Mouse (Mus musculus) liver, embryonic 14.5 days (tissue): ENCODE results near the gene Lin7a. TPM values are rescaled to one million over a fixed set of nuclear protein-coding genes. Genes with fewer than 3 reads are reported as not detected.

Source experiments
- ATAC-seq: fragments of 200-750 bp; cut with Nextera tagmentation; 2 replicates; pipeline ENCODE4 v1.8.0; 2017; ENCODE audit warnings: moderate number of reproducible peaks, mild to moderate bottlenecking, moderate library complexity; ENCODE audit not compliant: insufficient read depth
- DNase-seq, 3 experiments: peaks; one replicate each; pipeline ENCODE4 v3.0.0-alpha.2; 2012 to 2013; ENCODE audit warnings: low read depth in 3 of 3, low spot score in 3 of 3
- H3K27ac ChIP-seq: fragments of 300-500 bp; sonication (generic); 2 replicates; pipeline ENCODE4 v1.5.1; 2014; ENCODE audit warnings: moderate library complexity, mild to moderate bottlenecking, control low read depth, inconsistent platforms
- H3K27me3 ChIP-seq: fragments of 300-500 bp; sonication (generic); 2 replicates; pipeline ENCODE4 v1.6.1; 2014; ENCODE audit warnings: mild to moderate bottlenecking, low read length, moderate library complexity; ENCODE audit not compliant: control insufficient read depth, insufficient read depth
- H3K36me3 ChIP-seq: fragments of 300-500 bp; sonication (generic); replicated peaks from 2 replicates; pipeline ENCODE4 v1.6.1; 2014; ENCODE audit warnings: low read depth; ENCODE audit not compliant: control insufficient read depth, insufficient read depth
- H3K4me1 ChIP-seq, 2 experiments: fragments of 200-500 bp in 1 of 2; fragments of 300-500 bp in 1 of 2; sonication (generic) in 1 of 2; replicated peaks; 2 replicates each; pipeline ENCODE4 v1.6.1; 2012 to 2014; ENCODE audit warnings: antibody characterized with exemption in 1 of 2, inconsistent platforms in 1 of 2, low read length in 1 of 2; ENCODE audit not compliant: control insufficient read depth in 2 of 2, insufficient read depth in 2 of 2
- H3K4me2 ChIP-seq: fragments of 300-500 bp; sonication (generic); 2 replicates; pipeline ENCODE4 v1.6.1; 2014; ENCODE audit warnings: low read depth, mild to moderate bottlenecking, control low read depth, moderate library complexity
- H3K4me3 ChIP-seq, 2 experiments: fragments of 200-500 bp in 1 of 2; fragments of 300-500 bp in 1 of 2; sonication (generic) in 1 of 2; 2 replicates each; pipeline ENCODE4 v1.5.1; 2012 to 2014; ENCODE audit warnings: low read depth in 2 of 2, low read length in 2 of 2, mild to moderate bottlenecking in 2 of 2, control low read depth in 1 of 2, inconsistent platforms in 1 of 2, moderate library complexity in 1 of 2; ENCODE audit not compliant: insufficient read depth in 1 of 2
- H3K9ac ChIP-seq: fragments of 300-500 bp; sonication (generic); replicated peaks from 2 replicates; pipeline ENCODE4 v1.6.1; 2014; ENCODE audit warnings: mild to moderate bottlenecking, control low read depth, moderate library complexity
- H3K9me3 ChIP-seq: fragments of 300-500 bp; sonication (generic); 2 replicates; pipeline ENCODE4 v1.6.1; 2016; ENCODE audit warnings: low read length, mixed read lengths; ENCODE audit not compliant: control insufficient read depth
- CTCF ChIP-seq: IDR thresholded peaks from 2 replicates; pipeline ENCODE4 v1.5.1; 2016; ENCODE audit warnings: antibody characterized with exemption, low read depth, control low read depth
- EP300 ChIP-seq: IDR thresholded peaks from 2 replicates; pipeline ENCODE4 v1.6.1; 2016; ENCODE audit warnings: antibody characterized with exemption, low read depth
- WGBS: fragments of 180-500 bp; shearing (Covaris S2); extraction: QIAGEN DNeasy Blood & Tissue Kit; methylation state at CpG from one replicate; pipeline ENCODE4 v1.1.7; 2014; ENCODE audit not compliant: insufficient replicate concordance; 5-methylcytosine and 5-hydroxymethylcytosine counted together
- polyA plus RNA-seq, 2 experiments: library from polyadenylated mRNA; depleted of rRNA in 1 of 2; stranded (reverse) in 1 of 2; unstranded in 1 of 2; fragments of >200 nt; fragmentation: Nextera tagmentation in 1 of 2; extraction: Ambion mirVana in 1 of 2; gene quantifications; 2 replicates each; pipeline versions ENCODE4 v1.2.1 to v1.2.3; 2012 to 2014

The Lin7a gene
- polyA plus RNA-seq, 2 experiments, result 0.39 to 0.88 TPM

- Histone ChIP-seq H3K9ac (no peak overlapping the region), H3K9me3 (no peaks in the 10 kb centered on the region), H3K27ac (no peak overlapping the region), H3K4me2 (no peak overlapping the region), H3K4me1 (no peaks in the 10 kb centered on the region), H3K27me3 (no peaks in the 10 kb centered on the region), H3K4me3 (no peak overlapping the region), H3K36me3 (no peaks in the 10 kb centered on the region)
- no peak for TF ChIP-seq CTCF
- 53% methylated on average over 2 of the region's 2 CpGs for WGBS
- DNase-seq, result no peak
- no peak for ATAC-seq
These were observed 34.4 kb upstream of the Lin7a start for GRCm38 (mm10) chr10:107237076-107237475.

GRCm38 (mm10) chr10:107237736-107238135 is 33.8 kb upstream of the Lin7a start:
- H3K9me3 ChIP-seq, result no peaks in the 10 kb centered on the region
- TF ChIP-seq EP300 (no peak), CTCF (no peak)
- no peak for ATAC-seq

GRCm38 (mm10) chr10:107238151-107238860 is 33.2 kb upstream of the Lin7a start:
- H3K4me3 ChIP-seq, result no peak overlapping the region
- H3K9ac ChIP-seq, result no peak overlapping the region
- DNase-seq, result no peak
- H3K36me3 ChIP-seq, result no peaks in the 10 kb centered on the region
- no peak overlapping the region for H3K4me2 ChIP-seq
- no peak for ATAC-seq
- H3K9me3 ChIP-seq, result no peaks in the 10 kb centered on the region
- TF ChIP-seq CTCF, result no peak
- no peaks in the 10 kb centered on the region for H3K4me1 ChIP-seq
- H3K27me3 ChIP-seq, result no peaks in the 10 kb centered on the region
- no peak overlapping the region for H3K27ac ChIP-seq
- WGBS, result 53% methylated on average over 2 of the region's 2 CpGs

More at GRCm38 (mm10) chr10:107237736-107238135, 33.8 kb upstream of the Lin7a start:
- H3K36me3 ChIP-seq, result no peaks in the 10 kb centered on the region
- H3K9ac ChIP-seq, result no peak overlapping the region
- H3K4me2 ChIP-seq, result no peak overlapping the region
- no peak overlapping the region for H3K4me3 ChIP-seq
- no peak for DNase-seq
- no peaks in the 10 kb centered on the region for H3K4me1 ChIP-seq
- no peak overlapping the region for H3K27ac ChIP-seq
- no peaks in the 10 kb centered on the region for H3K27me3 ChIP-seq
- WGBS, result 62% methylated on average over 1 of the region's 1 CpGs

- no peak overlapping the region for H3K9ac ChIP-seq
- H3K27ac ChIP-seq, result no peak overlapping the region
- 50% methylated on average over 3 of the region's 3 CpGs for WGBS
- ATAC-seq (no peak), DNase-seq (no peak)
- no peaks in the 10 kb centered on the region for H3K4me1 ChIP-seq
- TF ChIP-seq CTCF, result no peak
- TF ChIP-seq EP300, result no peak
- no peaks in the 10 kb centered on the region for H3K27me3 ChIP-seq
- no peaks in the 10 kb centered on the region for H3K9me3 ChIP-seq
- H3K4me3 ChIP-seq, result no peak overlapping the region
- H3K4me2 ChIP-seq, result no peak overlapping the region
- H3K36me3 ChIP-seq, result no peaks in the 10 kb centered on the region
These were observed 32.5 kb upstream of the Lin7a start for GRCm38 (mm10) chr10:107238861-107239435.

DNA sequence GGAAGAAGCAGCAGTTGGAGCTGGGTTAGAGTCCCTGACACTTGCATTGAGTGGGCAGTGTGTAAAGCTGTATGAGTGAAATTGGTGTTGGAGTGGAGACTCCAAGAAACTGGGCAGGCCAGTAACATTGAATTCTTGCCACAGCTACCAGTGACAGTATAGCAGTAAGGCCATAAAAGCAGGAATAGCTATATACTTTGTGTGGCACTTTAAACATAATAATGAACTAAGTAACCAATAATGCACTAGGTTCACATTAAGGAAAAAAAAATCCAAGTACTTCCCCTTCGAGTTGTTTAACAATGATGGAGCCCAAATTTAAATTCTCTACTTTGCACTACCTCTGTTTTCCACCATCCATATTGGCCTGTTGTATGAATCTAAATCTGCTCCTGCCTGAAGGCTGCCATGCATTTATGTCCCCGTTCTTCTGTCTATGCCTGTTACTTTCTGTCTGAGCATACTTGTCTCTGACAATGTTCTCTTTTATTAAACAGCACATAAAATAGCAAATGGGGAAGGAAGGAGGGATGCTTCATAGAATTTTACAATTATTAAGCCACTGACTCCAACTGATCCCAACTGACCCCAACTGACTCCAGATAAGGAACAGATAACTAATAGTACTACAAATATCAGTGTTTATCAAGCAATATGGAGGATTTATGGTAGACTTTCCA is 31.7 kb upstream of the Lin7a start:
- no peak overlapping the region for H3K4me3 ChIP-seq
- ATAC-seq (no peak), DNase-seq (no peak)
- H3K4me2 ChIP-seq, result no peak overlapping the region
- H3K4me1 ChIP-seq, result no peaks in the 10 kb centered on the region
- no peaks in the 10 kb centered on the region for H3K9me3 ChIP-seq
- no peaks in the 10 kb centered on the region for H3K27me3 ChIP-seq
- no peaks in the 10 kb centered on the region for H3K36me3 ChIP-seq
- no peak overlapping the region for H3K9ac ChIP-seq
- TF ChIP-seq EP300 (no peak), CTCF (no peak)
- 43% methylated on average over 2 of the region's 2 CpGs for WGBS
- H3K27ac ChIP-seq, result no peak overlapping the region
